Mouse (Mus musculus) CD8-positive naive resting alpha-beta T cell, adult 2 months (primary cell): ENCODE results near the gene Crybg2.

ENCODE experiments used
- DNase-seq, 2 experiments: peaks; one replicate each; pipeline ENCODE4 v3.0.0; 2022; ENCODE audit warnings: low read depth in 2 of 2, low spot score in 2 of 2

The Crybg2 gene

DNA sequence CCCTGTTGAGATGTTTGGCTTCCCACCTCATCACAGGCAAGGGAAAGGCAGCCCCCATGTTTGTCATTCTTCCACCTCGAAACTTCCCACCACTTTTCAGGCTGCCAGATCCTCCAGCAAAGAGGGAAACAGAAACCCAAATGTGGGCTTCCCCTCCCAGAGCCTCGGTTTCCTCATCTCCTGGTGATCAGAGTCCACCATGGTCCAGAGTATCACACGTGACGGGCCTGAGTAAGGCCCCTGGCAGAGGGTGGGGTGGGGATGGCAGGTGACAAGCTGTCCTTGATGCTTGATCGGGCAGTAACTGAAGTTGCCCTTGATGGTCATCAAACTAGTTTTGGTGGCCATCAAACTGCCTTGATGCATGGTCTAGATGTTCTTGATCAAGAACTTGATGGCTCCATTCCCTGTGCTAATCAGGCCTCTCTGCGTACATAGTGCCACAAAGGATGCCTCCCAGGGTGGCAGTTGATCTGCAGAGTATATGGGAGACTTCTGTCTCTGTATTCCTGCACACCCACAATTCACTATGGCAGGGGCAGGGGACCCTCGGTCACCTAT is 33.5 kb downstream of the Crybg2 start:
- no peak for DNase-seq

DNA sequence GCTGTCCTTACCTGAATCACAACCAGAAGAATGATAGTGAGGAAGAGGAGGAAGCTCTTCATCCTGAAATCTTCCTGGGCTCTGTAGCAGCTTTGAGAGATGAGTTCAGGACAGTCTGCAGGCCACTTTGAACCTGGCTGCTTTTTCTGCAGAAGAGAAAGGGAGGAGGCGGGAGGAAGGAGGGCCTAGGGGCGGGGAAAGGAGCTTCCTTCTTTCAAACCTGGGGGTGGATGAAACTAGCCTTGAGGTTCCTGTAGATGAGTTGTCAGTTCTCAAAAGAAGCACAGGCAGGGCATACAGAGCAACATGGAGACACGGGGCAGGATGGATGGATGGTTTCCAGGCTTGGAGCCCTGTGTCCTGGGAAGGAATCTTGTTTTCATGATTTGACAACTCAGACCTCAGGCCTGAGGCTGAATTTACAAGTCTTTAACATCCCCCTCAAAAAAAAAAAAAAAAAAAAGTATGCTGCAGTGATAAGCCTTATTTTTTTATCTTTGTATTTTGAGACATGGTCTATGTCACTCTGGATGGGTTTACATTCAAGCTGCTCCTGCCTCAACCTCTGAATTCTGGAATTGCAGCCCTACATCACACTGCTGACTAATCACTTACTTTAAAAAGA is 34.4 kb downstream of the Crybg2 start, which contains the start of gene Cd52:
Gene Cd52, minus strand, starts transcription at position 160 of the 625 bp plus-strand sequence.
- peak; percentile 69 to 82 for DNase-seq

DNA sequence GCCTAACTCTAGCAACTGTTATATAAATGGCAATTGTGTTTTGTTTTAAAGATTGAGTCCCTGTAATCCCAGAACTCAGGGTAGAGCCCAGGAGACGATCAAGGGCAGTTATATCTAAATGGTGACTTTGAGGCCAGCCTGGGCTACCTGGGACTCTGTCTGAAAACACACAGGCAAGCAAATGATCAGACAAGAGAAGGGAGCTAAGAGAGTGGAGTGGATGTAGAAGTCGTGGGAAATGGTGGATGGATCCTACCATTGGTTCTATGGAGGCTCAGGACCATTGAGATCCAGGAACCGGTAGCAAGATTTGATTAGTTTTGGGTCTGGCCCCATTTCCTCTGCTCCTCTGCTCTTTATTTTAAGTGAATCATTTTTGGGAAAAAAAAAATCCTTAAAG is 35.5 kb downstream of the Crybg2 start:
- DNase-seq = no peak

DNA sequence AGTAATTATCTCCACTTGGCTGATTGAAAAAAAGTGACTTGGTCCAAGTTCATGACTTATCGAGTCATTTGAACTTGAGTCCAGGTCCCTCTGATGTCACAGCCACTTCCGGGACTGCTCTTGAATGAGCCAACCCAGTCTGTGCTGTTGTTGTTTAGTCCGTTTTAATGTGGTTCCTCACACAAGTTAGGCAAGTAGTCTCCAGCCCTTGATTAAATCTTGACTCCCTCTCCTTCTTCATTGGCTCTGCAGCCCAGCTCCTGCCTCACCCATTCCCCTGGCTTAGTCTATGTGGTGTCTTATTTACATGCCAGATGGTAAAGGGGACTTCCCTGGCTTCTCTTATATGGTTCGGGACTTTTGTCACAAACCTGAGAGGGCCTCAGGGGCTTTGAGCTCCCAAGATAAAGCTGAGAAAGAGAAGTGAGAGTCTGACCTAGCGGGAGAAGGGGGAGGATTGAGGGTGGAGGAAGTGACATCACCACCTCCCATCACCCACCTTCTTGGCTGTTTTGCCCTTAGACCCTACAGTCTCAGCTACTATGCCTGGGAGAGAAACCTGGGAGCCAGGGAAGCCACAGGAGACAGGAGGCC is 36.5 kb downstream of the Crybg2 start:
- no peak for DNase-seq

DNA sequence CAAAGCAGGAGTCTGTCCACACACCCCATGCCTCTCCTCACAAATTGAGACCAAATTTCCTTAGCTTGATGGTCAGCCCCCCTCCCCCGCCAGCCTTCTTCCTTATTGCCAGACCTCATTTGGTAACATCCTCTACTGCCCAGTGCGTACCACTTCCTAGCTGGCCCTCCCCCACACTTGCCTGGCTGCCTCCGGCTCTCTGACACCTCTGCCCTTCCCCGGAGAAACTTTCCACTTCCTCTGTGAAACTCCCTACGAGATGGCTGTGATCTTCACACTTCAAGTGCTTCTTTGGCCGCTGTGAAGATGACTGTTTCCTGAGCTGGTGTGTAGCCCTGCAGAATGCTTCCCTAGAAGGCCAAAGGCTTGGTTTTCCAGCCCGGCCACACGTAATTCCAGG is 38.0 kb downstream of the Crybg2 start:
- peak; percentile 63 to 76 for DNase-seq

DNA sequence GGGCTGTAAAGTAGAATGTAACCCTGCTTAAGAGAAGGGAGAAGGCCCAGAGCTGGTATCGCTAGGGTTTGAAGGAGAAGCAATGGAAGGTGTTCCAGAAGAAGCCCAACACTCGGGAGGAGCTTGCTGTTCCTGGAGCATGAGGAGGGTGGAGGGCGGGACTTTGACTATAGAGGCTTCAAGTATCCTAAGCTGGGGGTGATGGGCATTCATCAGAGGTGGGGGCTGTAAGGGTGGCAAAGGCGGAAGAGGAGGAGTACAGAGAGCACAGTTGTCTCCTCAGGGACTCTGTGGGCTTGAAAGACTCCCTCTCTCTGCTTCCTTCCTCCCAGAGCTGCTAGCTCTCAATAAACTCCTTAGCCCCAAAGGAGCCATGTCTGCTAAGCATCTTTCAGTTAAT is 39.6 kb downstream of the Crybg2 start:
- DNase-seq = no peak

DNA sequence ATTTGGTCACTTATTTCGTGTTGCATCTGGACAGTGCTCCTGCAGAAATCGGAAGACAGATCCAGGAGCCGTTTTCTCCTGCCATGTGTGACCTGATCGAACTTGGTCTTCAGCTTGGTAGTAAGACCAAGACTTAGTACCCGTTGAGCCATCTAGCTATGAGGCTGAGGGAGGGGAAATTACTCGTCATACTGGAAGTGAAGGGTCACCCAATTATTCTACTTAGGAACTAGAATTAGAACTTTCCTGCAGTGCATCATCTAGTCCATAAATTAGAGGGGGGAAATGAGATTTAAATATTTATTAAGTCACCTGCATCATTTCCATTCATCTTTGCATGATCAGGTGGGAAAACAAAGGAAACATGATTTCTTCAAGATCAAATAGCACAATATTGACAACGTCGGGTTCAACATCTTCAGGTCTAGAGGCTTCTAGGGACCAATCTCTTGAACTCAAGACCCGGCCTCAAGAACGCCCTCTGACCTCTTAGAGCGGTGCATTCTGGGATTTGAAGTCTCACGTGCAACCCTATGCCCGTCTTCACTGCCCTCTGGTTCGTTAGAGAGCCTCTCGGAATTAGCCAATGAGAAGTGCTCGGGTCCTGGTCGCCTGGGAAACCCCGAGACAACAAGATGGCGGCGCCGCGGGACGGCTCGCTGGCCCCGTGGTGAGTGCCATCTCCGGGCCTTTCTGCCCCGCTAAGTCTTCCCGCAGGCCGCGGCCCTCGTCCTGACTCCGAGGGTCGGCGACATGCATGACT is 41.5 kb downstream of the Crybg2 start, which contains the start of gene Ubxn11:
Gene Ubxn11, plus strand, starts transcription at position 592 of the 763 bp plus-strand sequence.
- peak; percentile 68 to 73 for DNase-seq

DNA sequence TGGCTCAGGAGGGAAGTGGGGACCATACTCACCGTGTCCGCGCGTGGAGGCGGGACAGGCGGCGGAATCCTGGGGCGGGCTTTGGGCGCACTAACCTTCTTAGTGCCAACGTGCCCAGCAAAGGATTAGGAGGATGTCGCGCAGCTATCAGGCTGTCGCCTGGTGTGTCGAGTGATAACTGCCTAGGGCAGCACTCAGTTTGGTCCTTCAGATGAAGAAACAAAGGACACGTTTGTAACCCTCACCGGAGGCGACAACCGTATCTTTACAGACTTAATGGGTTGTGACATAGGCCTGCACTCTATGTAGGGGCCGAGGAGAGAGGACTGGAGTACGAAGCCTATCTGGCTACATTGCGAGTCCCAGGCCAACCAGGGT is 42.1 kb downstream of the Crybg2 start:
- no peak for DNase-seq

DNA sequence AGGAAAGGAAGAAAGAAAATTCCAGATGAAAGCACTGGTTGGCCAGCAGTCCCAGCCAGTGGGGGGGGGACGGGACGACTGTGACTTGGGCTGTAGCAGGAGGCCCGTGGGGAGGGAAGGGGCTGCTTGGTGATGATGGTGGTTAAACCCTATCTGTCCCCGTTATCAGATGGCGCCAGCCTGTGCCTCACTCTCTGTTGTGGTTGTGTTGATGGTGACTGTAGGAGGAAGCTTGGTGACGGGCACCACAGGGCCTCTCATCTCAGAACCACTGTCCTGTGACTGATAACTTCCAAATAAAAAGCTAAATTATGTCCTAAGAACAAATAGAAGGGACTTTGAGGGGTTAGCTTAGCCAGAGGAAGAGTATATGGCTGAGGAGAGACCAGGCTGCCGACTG is 45.5 kb downstream of the Crybg2 start:
- DNase-seq = no peak

DNA sequence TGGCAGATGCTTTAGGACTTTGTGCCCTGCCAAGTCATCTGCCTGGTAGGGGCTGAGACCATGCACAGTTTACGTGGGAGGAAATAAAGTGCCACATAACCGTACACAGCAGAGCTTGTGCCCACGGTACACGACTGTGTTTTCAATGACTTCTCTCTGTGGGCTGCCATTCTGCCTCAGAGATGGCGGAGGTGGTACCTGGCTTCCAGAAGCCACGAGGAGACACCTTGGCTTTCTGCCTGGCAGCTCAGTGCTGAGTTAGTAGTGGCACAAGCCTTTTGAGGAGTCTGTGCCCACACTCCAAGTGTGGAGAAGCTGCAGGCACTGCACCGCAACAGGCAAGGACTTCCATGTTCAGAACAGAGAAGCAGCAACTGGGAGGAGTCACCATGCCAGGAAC is 47.1 kb downstream of the Crybg2 start:
- no peak for DNase-seq

DNA sequence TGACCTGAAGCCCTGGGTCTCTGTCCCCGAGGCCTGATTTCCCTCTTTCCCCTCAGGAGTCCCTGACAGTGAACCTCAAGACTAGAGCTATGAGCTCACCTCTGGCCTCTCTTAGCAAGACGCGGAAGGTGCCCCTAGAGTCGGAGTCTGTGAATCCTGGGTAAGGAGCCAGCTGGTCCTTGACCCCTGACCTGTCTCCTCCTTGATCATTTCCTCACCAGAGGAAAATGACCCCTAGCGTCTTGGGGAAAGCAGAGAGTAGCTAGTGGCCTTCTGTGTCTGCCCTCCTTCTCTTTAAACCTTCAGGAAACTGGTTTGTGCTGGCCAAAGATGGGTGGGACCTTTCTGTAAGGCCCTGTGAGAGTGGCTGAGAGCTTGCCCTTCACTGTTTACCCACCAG is 47.6 kb downstream of the Crybg2 start:
- DNase-seq = no peak

DNA sequence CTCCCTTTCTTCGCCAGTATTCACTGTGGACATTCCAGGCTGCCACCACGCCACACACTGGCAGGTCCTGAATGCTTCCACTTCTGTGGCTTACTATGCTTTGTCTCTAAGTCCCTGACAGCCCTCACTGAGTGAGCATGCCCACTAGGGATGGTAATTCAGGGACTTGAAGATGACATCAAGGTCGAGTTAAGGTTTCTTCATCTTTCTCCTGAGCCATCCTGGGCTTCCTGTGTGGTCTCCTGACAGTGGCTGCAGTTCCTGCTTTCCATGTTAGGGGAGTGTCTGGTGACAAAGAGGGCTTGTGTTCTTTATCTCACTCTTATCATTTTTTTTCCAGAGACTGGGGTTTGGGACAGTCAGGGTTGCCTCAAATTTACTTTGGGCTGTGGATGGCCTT is 50.0 kb downstream of the Crybg2 start:
- no peak for DNase-seq

DNA sequence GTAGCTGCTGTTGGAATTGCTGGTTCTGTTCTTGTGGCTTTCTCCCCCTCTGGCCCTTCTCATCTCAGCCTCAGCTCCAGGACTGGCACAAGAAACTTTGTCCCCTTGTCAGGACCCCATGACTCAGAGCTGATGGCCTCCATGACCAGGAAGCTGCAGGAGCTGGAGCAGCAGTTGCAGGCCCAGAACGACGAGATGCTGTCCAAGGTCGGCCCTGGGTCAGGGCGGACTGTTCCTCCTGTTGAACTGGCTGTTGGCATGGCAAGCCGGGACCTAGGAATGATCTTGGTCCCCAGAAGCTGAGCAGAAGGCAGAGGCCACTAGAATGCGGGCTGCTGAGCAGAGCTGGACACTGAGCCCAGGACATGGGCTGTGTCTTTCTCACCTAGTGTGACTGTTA is 51.8 kb downstream of the Crybg2 start:
- DNase-seq = no peak

DNA sequence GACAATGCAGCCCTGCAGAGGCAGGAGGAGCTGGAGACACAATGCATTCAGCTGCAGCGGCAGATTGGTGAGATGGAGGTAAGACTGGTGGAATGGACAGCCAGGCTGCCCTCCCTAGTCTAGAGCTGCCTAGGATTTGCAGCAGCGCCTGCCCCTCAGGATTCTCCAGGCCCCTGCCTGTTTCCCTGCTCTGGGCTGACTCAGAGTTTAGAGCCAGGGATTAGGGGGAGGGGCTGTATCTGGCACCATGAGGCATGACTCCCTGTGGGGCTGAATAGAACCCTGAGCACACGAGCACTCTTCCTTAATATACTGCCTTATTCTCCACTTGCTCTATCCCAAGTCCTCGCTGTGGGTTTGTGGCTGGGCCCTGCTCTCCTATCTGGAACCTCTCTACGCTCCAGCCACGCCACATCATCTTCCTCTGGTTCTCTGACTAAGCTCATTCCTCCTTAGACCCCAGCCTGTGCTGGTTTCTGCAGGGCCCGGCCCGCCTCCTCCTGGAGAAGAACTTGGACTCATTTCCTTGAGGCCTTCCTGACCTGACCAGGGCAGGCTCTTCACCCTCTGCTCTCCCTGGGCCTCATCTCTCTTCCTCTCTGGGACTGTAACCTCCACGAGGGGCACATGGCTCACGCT is 52.9 kb downstream of the Crybg2 start:
- DNase-seq = no peak

DNA sequence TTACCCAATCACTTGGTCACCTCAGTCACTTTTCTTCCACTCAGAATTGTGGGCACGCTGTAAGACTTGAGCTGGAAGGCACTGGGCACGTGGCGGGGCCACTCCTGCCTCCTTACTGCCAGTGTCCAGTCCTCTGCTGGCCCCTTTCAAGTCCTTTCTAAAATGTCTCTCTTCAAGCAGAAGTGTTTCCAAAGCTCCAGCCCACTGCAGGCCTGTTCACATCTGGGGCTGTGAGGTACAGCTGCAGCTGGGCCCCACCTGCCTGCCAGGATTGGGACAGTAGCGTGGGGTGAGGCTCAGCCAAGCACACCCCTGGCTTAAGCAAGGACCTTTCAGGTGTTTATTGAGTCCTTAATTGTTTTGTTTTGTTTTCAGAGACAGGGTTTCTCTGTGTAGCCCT is 53.4 kb downstream of the Crybg2 start:
- DNase-seq = no peak

DNA sequence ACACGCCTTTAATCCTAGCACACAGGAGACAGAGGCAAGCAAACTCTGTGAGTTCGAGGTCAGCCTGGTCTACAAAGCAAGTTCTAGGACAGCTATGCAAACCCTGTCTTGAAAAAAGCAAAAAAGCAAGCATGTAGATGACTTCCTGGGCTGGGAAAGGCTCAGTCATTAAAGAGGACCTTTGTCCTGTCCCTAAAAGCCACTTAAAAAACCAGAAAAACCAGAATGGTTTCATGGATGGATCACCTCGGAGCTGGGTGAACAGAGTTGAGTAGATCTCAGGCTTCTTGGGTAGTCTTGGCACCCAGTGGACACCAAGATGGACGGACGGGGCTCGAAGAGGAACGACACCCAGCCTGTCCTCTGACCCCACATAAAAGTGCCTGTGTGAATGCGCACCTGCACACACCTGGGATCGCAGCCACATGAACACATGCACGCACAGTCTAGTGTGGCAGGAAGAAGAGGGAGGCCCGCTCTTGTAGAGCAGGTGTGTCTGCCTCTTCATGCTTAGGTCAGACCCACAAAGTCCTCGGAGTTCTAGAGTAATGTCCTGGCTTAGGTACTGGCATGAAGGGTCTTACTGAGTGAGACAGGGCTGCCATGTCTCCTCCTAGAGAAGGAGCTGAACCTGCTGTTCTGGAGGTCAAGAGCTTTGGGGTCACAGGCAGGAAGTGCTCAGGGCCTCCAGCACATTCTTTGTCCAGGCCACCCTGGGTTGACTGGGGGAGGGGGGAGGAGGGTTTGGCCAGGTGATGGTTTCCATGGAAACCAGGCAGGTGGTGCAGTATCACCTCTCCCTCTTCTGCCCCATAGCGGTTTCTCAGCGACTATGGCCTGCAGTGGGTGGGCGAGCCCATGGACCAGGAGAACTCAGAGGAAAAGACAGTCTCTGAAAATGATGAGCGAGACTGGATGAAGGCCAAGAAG is 54.9 kb downstream of the Crybg2 start:
- DNase-seq = no peak

DNA sequence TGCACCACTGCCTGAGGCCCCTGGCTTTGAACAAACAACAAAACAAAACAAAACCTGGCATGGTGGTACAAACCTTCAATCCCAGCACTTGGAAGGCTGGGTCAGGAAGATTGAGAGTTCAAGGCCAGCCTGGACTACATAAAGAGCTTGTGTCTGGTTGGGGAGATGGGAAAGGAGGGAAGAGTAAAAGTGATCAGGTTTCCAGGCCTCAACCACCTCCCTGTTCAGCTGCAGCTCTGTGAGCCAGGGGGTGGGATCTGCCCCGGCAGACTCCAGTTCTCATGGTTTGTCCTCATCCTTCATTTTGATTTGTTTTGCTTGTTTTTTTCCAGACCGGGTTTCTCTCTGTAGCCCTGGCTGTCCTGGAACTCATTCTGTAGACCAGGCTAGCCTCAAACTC is 55.9 kb downstream of the Crybg2 start:
- DNase-seq = no peak

DNA sequence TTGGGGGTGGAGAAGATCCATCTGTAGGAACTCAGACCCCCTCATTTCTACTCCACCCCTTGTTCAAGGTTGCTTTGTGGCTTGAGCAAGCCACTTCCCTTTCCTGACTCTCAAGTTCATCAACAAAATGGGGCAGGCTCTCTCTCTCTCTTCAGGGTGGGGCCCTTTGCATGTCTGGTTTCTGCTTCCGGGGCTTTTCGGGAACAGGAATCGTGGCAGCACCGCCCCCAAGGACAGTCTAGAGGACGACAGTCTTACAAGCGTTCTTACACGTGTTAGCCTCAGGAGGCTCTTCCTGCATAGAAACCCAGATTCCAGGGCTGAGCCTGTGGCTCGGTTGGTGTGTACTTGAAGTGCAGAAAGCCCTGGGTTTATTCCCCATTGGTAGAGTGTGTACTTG is 56.4 kb downstream of the Crybg2 start:
- peak; percentile 65 to 78 for DNase-seq

DNA sequence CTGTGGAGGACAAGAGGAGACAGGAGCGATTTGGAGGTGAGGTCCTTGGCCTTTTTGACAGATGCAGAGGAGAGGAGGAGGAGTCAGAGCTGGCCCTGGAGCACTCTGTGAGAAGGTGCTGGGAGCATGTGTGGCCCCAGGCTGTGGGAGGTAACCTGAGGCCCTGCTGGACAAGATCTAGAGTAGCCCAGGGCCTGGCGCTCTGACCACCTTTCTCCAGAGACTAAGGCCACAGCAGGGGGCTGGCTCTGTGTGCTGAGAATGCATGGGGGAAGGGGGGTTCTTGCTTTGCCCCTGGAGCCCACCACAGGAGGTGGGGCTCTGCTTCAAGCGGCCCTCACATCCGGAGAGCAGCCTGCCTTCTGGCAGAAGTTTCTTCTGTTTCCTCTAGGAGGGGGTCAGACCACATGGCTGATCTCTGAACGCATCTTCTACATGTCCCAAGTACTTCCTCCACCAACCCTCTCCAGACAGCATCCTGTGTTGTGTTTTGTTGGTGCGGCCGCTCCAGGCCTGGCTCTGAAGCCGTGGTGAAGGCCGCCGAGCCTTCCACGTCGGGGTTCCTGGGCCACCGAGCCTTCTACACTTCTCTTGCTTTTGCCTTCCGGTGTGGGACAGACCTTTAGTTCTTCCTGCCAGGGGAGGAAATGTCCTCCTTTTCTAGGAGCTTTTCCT is 57.6 kb downstream of the Crybg2 start:
- peak in 1 of 2 experiments; percentile 55 for DNase-seq

DNA sequence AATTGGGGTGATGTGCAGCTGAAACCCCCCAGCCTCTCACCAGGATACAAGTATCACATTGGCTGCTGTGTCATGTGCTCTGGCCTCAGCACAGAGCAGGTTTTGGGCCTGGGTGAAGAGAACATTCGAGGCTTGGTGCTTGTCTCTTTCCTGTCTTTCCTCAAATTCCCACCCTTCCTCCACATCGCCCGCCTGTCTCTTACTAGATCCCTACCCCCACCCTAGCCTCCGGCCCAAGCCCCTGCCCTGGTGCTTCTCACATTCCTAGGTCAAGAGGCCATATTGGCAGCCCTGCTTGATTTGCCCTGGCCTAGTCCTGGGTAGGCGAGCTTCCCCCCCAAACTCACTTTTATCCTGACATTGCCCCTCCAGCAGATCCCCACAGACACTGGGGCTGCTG is 58.4 kb downstream of the Crybg2 start:
- no peak for DNase-seq
